ENCODE assay signal across 8 mouse cellular contexts in genomic region chr3:149184136-149184551, GRCm38 (mm10).
DNase-seq lines count a peak whose midpoint lies in the region; ATAC-seq lines count a peak whose summit lies in the region.

No protein-coding gene starts in this region.

- intact Hi-C loops in heart, postnatal 36 days (cut with DNase I): no loop called here

- H3K9me3 ChIP-seq in heart, embryonic 11.5 days (replicated peaks; ENCODE audit: control insufficient read depth, low read length): no peaks in the 10 kb centered on the region
- no peaks in the 10 kb centered on the region for H3K9me3 ChIP-seq in intestine, embryonic 15.5 days
- H3K9me3 ChIP-seq in midbrain, embryonic 12.5 days: no peaks in the 10 kb centered on the region

- H3K36me3 ChIP-seq in heart, embryonic 11.5 days (ENCODE audit: control insufficient read depth, insufficient read depth, low read length): no peaks in the 10 kb centered on the region
- no peaks in the 10 kb centered on the region for H3K36me3 ChIP-seq in intestine, embryonic 15.5 days
- no peaks in the 10 kb centered on the region for H3K36me3 ChIP-seq in midbrain, embryonic 12.5 days

- H3K4me2 ChIP-seq in heart, embryonic 11.5 days: peak overlapping the region; percentile 65
- peak overlapping the region; percentile 48 for H3K4me2 ChIP-seq in intestine, embryonic 15.5 days (replicated peaks)
- peak overlapping the region; percentile 32 for H3K4me2 ChIP-seq in midbrain, embryonic 12.5 days (replicated peaks)

- 6% methylated on average over 12 of the region's 12 CpGs for WGBS in heart, embryonic 11.5 days (ENCODE audit: insufficient replicate concordance)
- WGBS in intestine, embryonic 15.5 days: 17% methylated on average over 12 of the region's 12 CpGs
- 18% methylated on average over 12 of the region's 12 CpGs for WGBS in midbrain, embryonic 12.5 days

- no peaks in the 10 kb centered on the region for H3K27me3 ChIP-seq in heart, embryonic 11.5 days (ENCODE audit: control insufficient read depth, insufficient read depth, low read length)
- no peaks in the 10 kb centered on the region for H3K27me3 ChIP-seq in intestine, embryonic 15.5 days (replicated peaks)
- H3K27me3 ChIP-seq in midbrain, embryonic 12.5 days: no peaks in the 10 kb centered on the region

- ATAC-seq in heart, embryonic 11.5 days (replicated peaks; ENCODE audit: insufficient number of reproducible peaks, low FRiP score, low TSS enrichment): no peak
- no peak for ATAC-seq in intestine, embryonic 15.5 days
- ATAC-seq in midbrain, embryonic 12.5 days (ENCODE audit: low FRiP score, low read depth): peak; percentile 72
- no peak for ATAC-seq in erythroblast, adult 5-6 weeks (replicated peaks; ENCODE audit: low FRiP score, poor library complexity, severe bottlenecking)

- DNase-seq in heart, postnatal 36 days: no peak
- peak; percentile 42 for DNase-seq in embryo, embryonic 11.5 days (ENCODE audit: low read depth, low spot score)
- no peak for DNase-seq in MN1 (ENCODE audit: low spot score)
- DNase-seq in frontal cortex, postnatal 10 days (ENCODE audit: low spot score in 2 of 2): no peak

- H3K4me1 ChIP-seq in heart, embryonic 11.5 days (ENCODE audit: control insufficient read depth, insufficient read depth, low read length): peaks cover 4% of the 10 kb centered on the region
- H3K4me1 ChIP-seq in intestine, embryonic 15.5 days (replicated peaks): peaks cover 3% of the 10 kb centered on the region
- peaks cover 5% of the 10 kb centered on the region for H3K4me1 ChIP-seq in midbrain, embryonic 12.5 days

- H3K4me3 ChIP-seq in heart, embryonic 11.5 days (ENCODE audit: low read depth, low read length): peak overlapping the region; percentile 11; the same call in 1 of the 2 replicates
- H3K4me3 ChIP-seq in intestine, embryonic 15.5 days (replicated peaks): no peak overlapping the region
- H3K4me3 ChIP-seq in midbrain, embryonic 12.5 days: no peak overlapping the region

- H3K9ac ChIP-seq in heart, embryonic 11.5 days (ENCODE audit: low read depth, low read length): no peak overlapping the region
- H3K9ac ChIP-seq in intestine, embryonic 15.5 days: no peak overlapping the region
- no peak overlapping the region for H3K9ac ChIP-seq in midbrain, embryonic 12.5 days (replicated peaks)

- H3K27ac ChIP-seq in heart, embryonic 11.5 days (ENCODE audit: low read depth, low read length): no peak overlapping the region
- peak overlapping the region; percentile 54; the same call in 1 of the 2 replicates for H3K27ac ChIP-seq in intestine, embryonic 15.5 days
- H3K27ac ChIP-seq in midbrain, embryonic 12.5 days (replicated peaks): peak overlapping the region; percentile 8; the same call in 1 of the 2 replicates
